Mouse (Mus musculus) layer of hippocampus, adult 8-10 months (tissue): Measurements from ENCODE around the gene Zfp683. TPM values are rescaled to one million over a fixed set of nuclear protein-coding genes. Genes with fewer than 3 reads are reported as not detected.

Source experiments
- DNase-seq, 2 experiments: peaks; one replicate each; pipeline ENCODE4 v3.0.0; 2022; ENCODE audit warnings: low spot score in 2 of 2
- total RNA-seq, 4 experiments: library from RNA; stranded (reverse); gene quantifications; 2 replicates each; pipeline ENCODE4 v1.2.4; 2022

The Zfp683 gene
- total RNA-seq, 4 experiments from 2014 or later: not detected

DNA sequence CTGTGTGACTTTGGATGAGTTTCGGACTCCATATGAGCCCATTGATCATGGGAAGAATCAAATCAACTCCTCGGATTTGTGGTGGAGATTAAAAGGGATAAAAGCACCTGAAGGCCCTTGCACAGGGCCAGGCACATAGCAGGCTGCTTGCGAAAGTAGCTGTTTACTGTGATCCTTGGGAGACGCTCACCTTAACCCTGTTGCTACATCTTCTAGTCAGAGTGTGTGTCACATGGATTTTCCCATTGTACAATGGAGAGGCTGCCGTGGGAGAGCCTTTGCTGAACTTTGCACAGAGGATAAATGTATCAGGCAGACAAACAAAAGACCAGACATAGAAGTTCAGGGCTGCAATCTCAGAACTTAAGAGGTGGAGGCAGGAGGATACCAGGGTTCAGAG, 1.7 kb upstream of the Zfp683 start:
- DNase-seq: no peak

DNA sequence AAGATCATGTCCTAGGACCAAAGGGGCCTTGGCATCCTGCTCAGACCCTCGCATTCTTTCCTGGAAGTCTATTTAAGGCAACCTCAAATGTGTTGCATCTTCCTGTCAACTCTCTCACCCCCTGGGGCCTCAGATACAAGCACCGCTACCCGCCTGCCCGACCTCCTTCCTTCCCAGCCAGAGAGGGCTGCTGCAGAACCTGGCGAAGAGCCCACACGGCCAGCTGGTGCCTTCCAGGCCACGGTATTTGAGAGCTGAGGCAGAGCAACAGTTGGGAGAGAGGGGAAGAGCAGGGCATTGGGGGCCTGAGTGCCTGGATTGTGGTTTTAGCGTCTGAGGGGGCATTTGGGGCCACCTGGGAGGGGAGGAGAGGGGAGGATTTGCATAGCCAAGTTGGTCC, 1.1 kb upstream of the Zfp683 start:
- no peak for DNase-seq

DNA sequence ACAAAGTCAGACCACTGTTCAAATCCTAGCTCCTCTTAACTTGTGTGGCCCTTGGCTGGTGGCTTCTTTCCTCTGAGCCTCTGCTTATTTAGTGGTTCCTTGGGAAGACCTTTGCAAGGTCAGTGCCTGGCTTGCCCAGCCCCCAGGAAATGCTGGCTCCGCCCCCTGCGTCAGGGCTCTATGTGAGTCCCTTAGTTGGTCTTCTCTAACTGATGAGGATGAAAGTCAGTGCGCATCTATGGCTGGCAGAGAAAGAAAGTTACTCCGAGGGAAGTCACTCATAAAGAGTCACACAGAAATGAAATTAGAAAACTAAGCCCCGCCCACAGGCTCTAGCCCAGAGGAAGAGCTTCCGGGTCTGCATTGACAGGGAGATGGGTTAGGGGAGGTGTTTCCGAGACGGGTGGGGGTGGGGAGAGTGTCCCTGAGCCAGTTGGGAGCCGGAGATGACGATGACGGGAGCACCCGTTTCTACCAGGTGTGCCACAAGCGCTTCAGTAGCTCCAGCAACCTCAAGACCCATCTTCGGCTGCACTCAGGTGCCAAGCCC, 4.6 kb downstream of the Zfp683 start:
- no peak for DNase-seq

GRCm38 (mm10) chr4:134058908-134059307, 5.3 kb downstream of the Zfp683 start:
- no peak for DNase-seq

DNA sequence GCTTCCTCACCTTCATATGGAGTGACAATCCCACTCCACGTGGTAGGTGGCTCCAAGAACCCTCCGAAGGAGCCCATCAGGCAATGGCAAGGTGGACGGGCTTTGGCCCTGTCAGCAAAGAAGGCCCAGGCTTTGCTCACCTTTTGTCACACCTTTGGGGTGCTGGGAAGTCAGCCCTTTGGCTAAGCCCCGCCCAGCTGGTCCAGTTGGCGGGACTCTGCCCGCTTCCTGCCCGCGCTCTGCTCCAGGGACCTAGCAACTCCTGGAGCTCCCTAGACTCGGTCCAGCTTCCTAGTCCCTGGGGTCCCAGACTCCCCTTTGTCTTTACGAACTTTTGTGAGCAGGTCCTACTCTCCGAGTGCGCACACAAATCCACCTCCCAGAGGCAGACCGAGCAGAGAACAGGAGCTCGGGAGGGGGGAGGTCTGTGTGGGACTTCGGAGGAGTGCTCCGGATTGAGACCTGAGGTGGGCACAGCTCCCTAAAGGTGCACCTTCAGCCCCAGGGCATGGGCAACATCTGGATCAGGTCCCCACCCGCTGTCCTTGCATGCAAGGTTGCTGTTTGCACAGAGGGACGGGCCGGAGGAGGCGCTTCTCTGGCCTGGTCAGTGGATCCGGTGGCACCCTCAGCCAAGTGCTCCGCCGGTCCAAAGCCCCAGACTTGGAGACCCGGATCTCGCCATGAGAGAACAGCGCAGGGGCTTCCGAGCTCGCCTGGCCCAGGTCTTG, 6.7 kb downstream of the Zfp683 start, which contains the start of gene Crybg2:
Crybg2 (plus strand) TSS at position 681 of the 731 bp plus-strand sequence.
- DNase-seq: no peak

DNA sequence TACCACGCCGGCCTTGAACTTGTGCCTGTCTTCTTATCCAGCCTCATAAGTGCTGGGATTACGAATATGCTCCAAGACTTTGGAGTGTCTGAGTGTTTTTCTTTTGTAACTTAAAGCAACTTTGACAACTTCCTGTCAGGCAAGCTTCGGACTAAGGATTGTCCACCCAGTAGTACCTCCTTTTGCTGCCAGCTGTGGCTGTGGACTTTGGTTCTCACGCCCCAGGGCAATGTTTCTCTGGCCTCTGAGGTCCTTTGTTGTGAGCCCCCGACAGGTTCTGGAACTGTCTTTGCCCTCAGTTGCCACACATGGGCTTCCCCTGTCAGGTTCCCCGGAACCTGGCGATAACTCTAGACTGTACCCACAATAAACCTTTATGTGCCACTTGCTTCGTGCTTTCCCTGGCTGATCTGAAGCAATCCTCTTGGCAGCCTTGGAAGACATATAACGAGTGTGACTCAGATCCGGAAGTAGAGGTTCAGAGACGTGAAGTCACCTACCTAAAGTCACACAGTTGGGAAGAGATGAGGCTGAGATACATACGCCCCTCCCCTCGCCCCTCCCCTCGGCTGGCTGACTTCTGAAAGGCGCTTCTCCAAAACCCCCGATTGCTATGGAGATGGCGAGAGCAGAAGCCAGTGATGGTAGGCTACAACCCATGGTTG, 7.7 kb downstream of the Zfp683 start:
- no peak for DNase-seq

DNA sequence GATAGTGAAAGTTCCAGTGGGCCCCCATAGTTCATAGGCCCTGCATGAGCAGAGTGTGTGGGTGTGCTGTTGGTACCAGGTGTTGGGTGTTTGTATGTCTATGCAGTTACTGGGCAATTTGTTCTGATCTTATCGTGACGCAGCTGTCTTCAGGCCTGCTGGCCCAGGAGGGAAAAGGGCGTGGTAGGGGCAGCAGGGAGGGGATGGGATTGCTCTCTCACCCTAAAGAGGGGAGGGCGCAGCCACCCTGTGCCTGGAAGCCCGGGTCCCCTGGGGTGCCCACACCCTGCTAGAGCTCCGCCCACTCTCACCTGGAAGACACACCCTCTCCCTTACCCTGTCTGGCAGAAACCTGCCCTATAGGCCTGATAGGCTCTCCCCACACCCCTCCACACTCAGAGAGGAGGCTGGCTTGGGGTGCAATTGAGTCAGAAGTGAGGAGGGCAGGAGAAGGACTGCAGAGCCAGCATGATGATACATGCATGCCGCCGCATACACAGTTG, 8.4 kb downstream of the Zfp683 start:
- no peak for DNase-seq

DNA sequence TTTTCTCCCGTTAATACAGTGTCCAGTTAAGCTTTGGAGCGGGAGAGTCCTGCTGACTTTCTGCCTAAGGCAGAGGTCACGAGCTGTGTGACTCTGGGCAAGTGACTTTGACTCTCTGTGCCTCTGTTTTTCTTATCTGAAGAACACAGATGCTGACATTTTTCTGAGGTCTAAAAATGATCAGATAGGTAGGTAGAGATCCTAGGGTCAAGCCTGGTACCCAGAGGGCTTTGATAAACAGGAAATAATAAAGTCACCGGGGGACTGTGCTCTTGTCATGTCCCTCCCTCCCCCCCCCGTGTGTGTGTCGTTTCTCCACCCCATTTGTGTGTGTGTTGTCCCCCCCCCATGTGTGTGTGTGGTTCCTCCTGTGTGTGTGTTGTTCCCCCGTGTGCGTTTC, 8.9 kb downstream of the Zfp683 start:
- no peak for DNase-seq

DNA sequence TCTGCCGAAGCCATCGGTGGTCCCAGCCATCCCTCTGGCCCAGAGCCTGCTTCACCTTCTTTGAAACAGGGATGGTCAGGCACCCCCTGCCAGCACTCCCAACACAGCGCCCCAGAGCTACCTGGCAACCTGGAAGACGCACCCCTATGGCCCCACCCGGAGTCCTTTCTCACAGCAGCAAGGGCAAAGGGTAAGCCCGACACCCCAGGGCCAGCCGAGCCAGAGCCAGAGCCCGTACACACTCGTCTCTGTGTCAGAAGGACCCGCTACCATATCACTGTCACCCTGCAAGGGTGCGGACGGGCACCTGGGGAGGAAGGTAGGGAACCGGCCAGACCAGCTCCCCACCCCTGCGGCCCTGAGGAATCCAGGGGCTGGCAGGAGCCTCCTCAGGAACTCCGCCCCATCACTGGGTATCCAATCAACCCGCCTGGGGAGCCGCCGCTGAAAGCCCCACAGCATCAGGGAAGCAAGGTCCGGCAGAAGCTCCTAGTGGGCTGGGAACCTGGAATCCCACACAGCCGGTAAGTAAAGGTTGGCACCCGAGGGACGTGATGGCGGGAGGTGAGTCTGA, 11.9 kb downstream of the Zfp683 start:
- no peak for DNase-seq

GRCm38 (mm10) chr4:134067383-134067782, 13.7 kb downstream of the Zfp683 start:
- DNase-seq: no peak

GRCm38 (mm10) chr4:134067833-134068544, 14.4 kb downstream of the Zfp683 start:
- no peak for DNase-seq

GRCm38 (mm10) chr4:134068793-134069580, 15.3 kb downstream of the Zfp683 start:
- DNase-seq: no peak

- DNase-seq: peak; percentile 42 to 49
Measured at GRCm38 (mm10) chr4:134078694-134079093, 25.1 kb downstream of the Zfp683 start.

DNA sequence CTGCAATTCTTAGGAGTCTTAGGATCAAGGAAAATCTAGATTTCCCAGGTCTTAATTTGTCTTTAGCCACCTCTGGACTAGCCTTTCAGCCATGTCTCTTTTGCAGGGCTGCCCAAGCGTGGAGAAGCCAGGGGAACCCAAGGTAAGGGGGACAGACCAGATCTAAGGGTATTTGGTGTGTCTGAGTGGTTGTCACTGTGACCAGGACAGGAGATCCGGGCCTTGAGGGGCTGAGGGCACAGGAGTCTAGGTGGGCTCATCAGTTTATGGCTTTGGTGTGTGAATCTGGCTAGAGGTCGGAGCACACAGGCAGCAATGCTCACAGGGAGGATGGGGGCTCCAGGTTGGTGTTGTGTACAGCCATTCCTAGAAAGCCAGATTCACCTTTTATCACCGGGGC, 27.0 kb downstream of the Zfp683 start:
- DNase-seq: no peak

GRCm38 (mm10) chr4:134081730-134082386, 28.2 kb downstream of the Zfp683 start:
- DNase-seq: peak; percentile 53 to 60

DNA sequence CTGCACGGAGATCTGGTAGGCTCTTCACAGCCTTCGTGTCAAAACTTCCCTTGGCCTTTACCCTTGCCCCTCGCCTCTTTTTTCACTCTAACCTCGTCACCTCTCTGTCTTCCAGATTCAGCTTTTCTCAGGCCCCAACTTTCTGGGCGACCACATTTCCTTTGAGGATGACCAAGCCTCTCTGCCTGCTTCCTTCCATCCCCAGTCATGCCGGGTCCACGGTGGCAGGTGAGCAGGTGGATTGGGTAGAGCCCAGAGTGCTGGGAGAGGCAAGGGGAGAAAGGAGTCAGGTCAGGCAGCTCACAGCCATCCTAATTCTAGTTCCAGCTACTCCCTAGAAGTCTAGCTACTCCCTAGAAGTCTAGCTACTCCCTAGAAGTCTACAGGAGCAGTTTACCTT, 28.8 kb downstream of the Zfp683 start:
- DNase-seq: no peak

DNA sequence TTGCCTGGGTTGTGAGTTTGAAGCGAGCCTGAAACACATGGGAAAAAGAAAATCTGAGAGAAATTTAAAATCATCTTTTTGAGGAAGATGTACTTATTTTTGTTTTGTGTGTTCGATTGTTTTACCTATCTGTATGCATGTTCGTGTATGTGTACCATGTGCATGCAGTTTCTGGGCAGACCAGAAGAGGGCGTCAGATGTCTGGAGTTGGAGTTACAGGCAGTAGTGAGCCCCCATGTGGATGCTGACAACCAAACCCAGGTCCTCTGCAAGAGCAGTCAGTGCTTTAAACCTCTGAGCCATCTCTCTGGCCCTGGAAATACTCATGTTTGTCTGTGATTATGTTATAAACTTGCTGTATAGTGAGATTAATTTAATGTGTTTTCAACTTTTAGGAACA, 31.4 kb downstream of the Zfp683 start:
- no peak for DNase-seq

DNA sequence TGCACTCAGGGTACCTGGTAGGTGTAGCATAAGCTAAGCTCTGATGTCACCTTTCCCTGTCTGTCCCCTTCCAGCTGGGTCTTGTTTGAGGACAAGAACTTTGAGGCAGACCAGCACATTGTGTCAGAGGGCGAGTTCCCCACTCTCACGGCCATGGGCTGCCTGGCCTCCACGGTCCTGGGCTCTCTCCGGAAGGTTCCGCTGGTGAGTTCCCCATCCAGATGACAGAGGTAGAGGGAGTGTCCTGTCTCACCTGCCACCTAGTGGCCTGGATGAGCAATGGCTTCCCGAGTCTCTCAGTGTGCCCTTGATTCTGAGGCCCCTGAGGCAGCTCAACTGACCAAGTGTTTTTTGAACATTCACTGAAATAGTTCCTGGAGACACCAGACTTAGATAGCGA, 33.8 kb downstream of the Zfp683 start:
- no peak for DNase-seq

DNA sequence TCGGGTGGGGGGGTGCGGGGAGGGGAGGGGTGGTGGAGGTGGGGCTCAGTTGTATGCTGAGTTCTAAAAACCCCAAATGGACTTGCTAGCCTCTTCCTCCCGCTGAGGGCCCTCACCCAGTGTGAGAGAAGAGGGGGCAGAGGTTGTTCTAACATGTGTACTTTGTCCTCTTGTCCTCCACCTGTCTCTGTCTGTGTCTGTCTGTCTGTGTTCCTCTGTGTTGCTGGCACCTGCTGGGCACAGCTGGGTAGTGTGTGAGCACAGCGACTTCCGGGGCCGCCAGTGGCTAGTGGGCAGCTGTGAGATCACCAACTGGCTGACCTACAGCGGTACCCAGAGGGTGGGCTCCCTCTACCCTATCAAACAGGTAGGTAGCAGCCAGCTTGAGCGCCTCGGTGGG, 35.4 kb downstream of the Zfp683 start:
- DNase-seq: no peak

GRCm38 (mm10) chr4:134090521-134091224, 37.0 kb downstream of the Zfp683 start:
- no peak for DNase-seq
